Mouse (Mus musculus): ENCODE data around the gene Bcap29. TPM values are rescaled to one million over a fixed set of nuclear protein-coding genes. Genes with fewer than 3 reads are reported as not detected.

Bcap29 gene
- 40.7 and 43.0 TPM in 2 replicates for polyA plus RNA-seq (2014; fragmentation: Nextera tagmentation; extraction: Ambion mirVana)

DNA sequence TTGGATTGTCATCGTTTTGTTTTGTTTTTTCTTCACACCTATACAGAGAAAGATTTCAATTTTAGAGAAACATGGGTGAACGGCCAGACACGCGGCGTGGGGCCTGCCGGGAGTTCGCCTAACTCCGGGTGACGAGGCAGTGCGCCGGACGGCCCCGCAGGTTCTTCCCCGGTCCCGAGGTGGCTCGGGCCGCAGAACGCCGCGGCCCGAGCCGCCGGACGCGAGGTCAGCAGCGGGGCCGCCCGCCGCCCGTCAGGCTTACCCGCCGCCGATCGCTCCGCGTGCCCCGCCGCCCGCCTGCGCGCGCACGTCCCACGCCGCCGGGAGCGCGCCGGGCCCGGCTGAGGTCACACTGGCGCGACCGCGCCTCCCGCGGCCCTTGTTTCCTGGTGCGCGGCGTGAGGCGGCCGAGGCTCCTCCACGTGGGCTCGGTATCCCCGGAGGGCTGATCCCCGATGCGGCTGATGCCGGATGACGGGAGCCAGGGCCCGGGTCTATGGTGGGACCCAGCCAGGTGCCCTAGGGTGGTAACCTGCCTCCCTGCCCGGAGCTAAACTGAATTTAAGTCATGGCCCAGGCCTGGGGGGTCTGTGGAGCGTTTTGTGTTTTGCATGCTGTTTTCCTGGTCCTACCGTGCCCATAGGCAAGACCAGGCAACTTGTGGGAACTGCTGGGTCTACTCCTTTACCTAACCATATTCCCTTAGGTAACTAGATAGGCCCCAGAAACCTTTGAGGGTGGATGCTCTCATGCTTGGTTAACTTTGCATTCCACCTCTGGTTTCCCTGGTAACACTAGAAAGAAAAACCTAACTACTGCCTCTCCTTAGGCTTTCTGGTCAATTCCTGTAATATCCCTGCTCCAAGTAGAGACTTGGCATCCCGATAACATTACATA lies at the start of gene Bcap29:
Bcap29 (minus strand) TSS at position 316 of the 897 bp plus-strand sequence.
- H3K9ac ChIP-seq (ENCODE audit: low read length): peak within 1 kb of the TSS; percentile 84
- DNase-seq (ENCODE audit: low spot score) (peak; percentile 84), ATAC-seq (replicated peaks; ENCODE audit: low FRiP score, low TSS enrichment, low read depth) (peak; percentile 87)
- H3K9me3 ChIP-seq (ENCODE audit: control insufficient read depth, low read length): no peaks in the 10 kb centered on the region
- peak within 1 kb of the TSS; percentile 56 for H3K4me3 ChIP-seq (ENCODE audit: low read depth, low read length)
- 2% methylated on average over 73 of the region's 73 CpGs for WGBS
- H3K27me3 ChIP-seq (replicated peaks; ENCODE audit: control insufficient read depth, insufficient read depth, low read length): no peaks in the 10 kb centered on the region
- H3K27ac ChIP-seq (ENCODE audit: low read depth): peak within 1 kb of the TSS; percentile 57
- peak within 1 kb of the TSS; percentile 72 for H3K4me2 ChIP-seq (ENCODE audit: low read length)
- peaks cover 4% of the 10 kb centered on the region; the same call in 1 of the 2 replicates for H3K4me1 ChIP-seq (replicated peaks; ENCODE audit: control insufficient read depth, insufficient read depth, low read length)
- 0 out of 2 replicates have a peak, but pooled peaks cover 2% of the 10 kb centered on the region for H3K36me3 ChIP-seq (ENCODE audit: control insufficient read depth, insufficient read depth, low read length)

DNA sequence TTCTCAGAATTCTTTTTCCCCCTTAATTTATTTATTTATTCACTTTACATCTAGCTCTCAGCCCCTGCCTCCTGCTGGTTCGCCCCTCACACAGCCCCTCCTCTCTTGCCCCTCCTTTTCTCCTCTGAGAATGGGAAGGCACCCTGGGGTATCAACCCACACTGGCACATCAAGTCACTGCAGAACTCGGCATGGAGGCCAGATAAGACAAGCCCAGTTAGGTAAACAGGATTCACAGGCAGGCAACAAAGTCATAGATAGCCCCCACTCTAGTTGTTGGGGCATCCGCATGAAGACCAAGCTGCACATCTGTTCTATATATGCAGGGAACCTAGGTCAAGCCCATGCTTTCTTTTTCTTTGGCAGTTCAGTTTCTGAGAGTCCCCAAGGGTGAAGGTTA lies 32.7 kb upstream of the Bcap29 start:
- H3K9me3 ChIP-seq (ENCODE audit: control insufficient read depth, low read length): no peaks in the 10 kb centered on the region
- H3K36me3 ChIP-seq (ENCODE audit: control insufficient read depth, insufficient read depth, low read length): peaks cover 48% of the 10 kb centered on the region
- no peaks in the 10 kb centered on the region for H3K27me3 ChIP-seq (replicated peaks; ENCODE audit: control insufficient read depth, insufficient read depth, low read length)
- ATAC-seq (replicated peaks; ENCODE audit: low FRiP score, low TSS enrichment, low read depth) (no peak), DNase-seq (ENCODE audit: low spot score) (no peak)
- no peak overlapping the region for H3K9ac ChIP-seq (ENCODE audit: low read length)
- no peaks in the 10 kb centered on the region for H3K4me1 ChIP-seq (replicated peaks; ENCODE audit: control insufficient read depth, insufficient read depth, low read length)
- no peak overlapping the region for H3K27ac ChIP-seq (ENCODE audit: low read depth)
- no peak overlapping the region for H3K4me3 ChIP-seq (ENCODE audit: low read depth, low read length)
- 77% methylated on average over 3 of the region's 3 CpGs for WGBS
- H3K4me2 ChIP-seq (ENCODE audit: low read length): no peak overlapping the region

DNA sequence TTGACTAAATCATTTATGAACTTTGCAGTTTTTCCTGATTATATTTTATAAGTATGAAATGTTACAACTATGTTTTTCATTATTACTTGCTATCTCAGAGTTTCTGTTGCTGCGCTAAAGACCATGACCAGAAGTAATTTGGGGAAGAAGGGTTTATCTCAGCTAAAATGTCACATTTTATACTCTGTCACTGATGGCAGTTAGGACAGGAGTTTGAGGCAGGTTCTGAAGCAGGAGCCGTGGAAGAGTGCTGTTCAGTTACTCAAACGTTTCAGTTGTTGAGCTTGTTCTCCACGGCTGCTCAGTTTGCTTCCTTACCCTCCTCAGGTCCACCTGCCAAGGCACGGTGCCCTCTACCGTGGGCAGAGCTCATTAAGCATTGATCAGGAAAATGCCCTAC lies 31.5 kb upstream of the Bcap29 start:
- Histone ChIP-seq H3K27ac (ENCODE audit: low read depth) (no peak overlapping the region), H3K27me3 (replicated peaks; ENCODE audit: control insufficient read depth, insufficient read depth, low read length) (no peaks in the 10 kb centered on the region), H3K9me3 (ENCODE audit: control insufficient read depth, low read length) (no peaks in the 10 kb centered on the region), H3K9ac (ENCODE audit: low read length) (no peak overlapping the region), H3K4me2 (ENCODE audit: low read length) (no peak overlapping the region), H3K36me3 (ENCODE audit: control insufficient read depth, insufficient read depth, low read length) (peaks cover 50% of the 10 kb centered on the region), H3K4me1 (replicated peaks; ENCODE audit: control insufficient read depth, insufficient read depth, low read length) (no peaks in the 10 kb centered on the region), H3K4me3 (ENCODE audit: low read depth, low read length) (no peak overlapping the region)
- no peak for ATAC-seq (replicated peaks; ENCODE audit: low FRiP score, low TSS enrichment, low read depth)
- DNase-seq (ENCODE audit: low spot score): no peak
- 81% methylated on average over 6 of the region's 6 CpGs for WGBS

DNA sequence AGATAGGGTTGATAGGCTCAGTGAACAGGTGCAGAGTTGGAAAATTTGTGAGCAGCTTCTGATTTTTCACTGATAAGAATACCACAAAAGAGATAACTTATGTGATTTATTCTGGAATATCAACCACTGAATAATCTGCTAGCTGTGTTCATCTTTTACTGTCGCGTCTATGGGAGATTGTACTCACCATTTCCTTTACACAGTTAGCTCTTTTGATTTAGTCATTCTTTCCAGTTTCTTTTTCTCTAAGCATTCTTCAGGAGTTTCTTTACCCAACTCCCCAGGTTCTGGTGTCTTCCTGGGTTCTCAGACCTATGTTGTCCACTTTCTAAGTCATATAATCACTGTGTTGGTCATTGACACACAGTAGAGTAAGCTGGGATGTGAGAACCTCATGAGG lies 22.4 kb upstream of the Bcap29 start:
- H3K36me3 ChIP-seq (ENCODE audit: control insufficient read depth, insufficient read depth, low read length): 0 out of 2 replicates have a peak, but pooled peaks cover 3% of the 10 kb centered on the region
- H3K4me2 ChIP-seq (ENCODE audit: low read length): no peak overlapping the region
- no peak overlapping the region for H3K4me3 ChIP-seq (ENCODE audit: low read depth, low read length)
- no peaks in the 10 kb centered on the region for H3K9me3 ChIP-seq (ENCODE audit: control insufficient read depth, low read length)
- WGBS: 98% methylated on average over 2 of the region's 2 CpGs
- no peaks in the 10 kb centered on the region for H3K27me3 ChIP-seq (replicated peaks; ENCODE audit: control insufficient read depth, insufficient read depth, low read length)
- ATAC-seq (replicated peaks; ENCODE audit: low FRiP score, low TSS enrichment, low read depth): no peak
- H3K4me1 ChIP-seq (replicated peaks; ENCODE audit: control insufficient read depth, insufficient read depth, low read length): peaks cover 3% of the 10 kb centered on the region
- DNase-seq (ENCODE audit: low spot score): no peak
- no peak overlapping the region for H3K27ac ChIP-seq (ENCODE audit: low read depth)
- no peak overlapping the region for H3K9ac ChIP-seq (ENCODE audit: low read length)

DNA sequence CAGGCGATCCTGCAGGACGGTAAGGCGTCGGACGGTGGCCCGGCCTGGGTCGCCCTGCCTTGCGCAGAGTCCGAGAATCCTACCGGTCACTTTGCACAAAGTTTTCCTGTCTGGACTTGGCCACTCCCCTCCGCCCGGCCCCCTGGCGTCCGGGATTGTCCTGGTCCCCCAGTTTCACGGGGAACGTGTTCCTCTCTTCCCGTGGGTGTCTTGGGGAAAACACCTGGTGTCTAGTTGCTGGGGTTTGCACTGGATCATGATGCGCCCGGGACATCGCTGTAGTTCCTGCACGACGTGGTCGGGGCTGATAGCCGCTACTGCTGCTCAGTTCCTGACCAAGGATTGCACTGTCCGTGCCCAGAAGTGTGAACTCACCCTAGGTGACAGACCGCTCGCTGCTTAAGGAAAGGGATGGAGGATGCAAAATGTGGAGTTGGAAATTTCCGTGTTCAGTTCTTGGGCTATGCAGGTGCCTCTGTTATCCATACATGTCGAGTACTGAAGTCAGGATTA lies 20.6 kb upstream of the Bcap29 start:
- H3K4me3 ChIP-seq (ENCODE audit: low read depth, low read length): peak overlapping the region; percentile 90

DNA sequence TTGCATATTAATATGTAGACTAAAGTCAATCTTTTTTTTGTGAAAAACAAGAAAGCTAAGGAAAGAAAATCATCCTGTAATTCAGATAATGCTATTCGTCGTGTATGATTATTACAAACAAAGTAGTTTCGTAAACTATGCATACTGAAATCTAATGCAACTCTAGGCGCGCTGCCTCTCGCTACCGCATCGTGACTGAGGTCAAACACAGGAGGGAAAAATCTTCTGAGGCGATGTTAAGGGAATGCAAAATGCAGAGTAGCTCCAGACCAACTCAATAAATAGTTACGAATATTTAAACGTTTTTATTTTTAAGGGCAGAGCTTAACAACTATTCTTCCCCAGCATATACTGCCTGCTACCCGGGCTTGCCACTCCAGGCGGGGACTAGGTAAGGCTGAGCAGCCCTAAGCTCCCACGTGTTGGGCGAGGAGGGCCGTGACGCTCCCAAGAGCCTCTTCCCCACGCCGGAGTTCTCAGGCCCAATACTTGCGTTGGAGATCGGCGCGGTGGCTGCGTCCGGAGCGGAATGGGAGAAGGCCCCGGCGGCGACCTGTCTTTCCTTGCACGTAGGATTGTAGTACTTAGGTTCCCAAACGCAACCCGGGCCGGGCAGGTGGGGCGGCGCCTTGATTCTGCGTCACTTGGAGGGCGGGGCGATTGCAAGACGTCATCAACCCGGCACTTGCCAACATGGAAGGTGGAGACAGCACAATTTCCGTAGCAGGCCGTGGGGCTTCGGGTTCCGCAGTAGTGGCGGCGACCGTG lies 19.9 kb upstream of the Bcap29 start, which contains the start of the genes Dus4l and Cog5:
Dus4l (minus strand) TSS at position 630 of the 768 bp plus-strand sequence.
Cog5 (plus strand) TSS at position 673 of the 768 bp plus-strand sequence.
- no peaks in the 10 kb centered on the region for H3K27me3 ChIP-seq (replicated peaks; ENCODE audit: control insufficient read depth, insufficient read depth, low read length)
- no peaks in the 10 kb centered on the region for H3K9me3 ChIP-seq (ENCODE audit: control insufficient read depth, low read length)
- WGBS: under 1% methylated on average over 47 of the region's 47 CpGs
- H3K9ac ChIP-seq (ENCODE audit: low read length): peak within 1 kb of the TSS; percentile 86
- peak; percentile 97 for ATAC-seq (replicated peaks; ENCODE audit: low FRiP score, low TSS enrichment, low read depth)
- peak; percentile 100 for DNase-seq (ENCODE audit: low spot score)
- H3K36me3 ChIP-seq (ENCODE audit: control insufficient read depth, insufficient read depth, low read length): no peaks in the 10 kb centered on the region
- H3K27ac ChIP-seq (ENCODE audit: low read depth): peak within 1 kb of the TSS; percentile 88
- peak within 1 kb of the TSS; percentile 61 for H3K4me2 ChIP-seq (ENCODE audit: low read length)
- H3K4me3 ChIP-seq (ENCODE audit: low read depth, low read length): peak within 1 kb of the TSS; percentile 90
- peaks cover 3% of the 10 kb centered on the region for H3K4me1 ChIP-seq (replicated peaks; ENCODE audit: control insufficient read depth, insufficient read depth, low read length)

More for the DNA sequence above, 20.6 kb upstream of the Bcap29 start:
- H3K27ac ChIP-seq (ENCODE audit: low read depth): peak overlapping the region; percentile 88
- peaks cover 3% of the 10 kb centered on the region for H3K4me1 ChIP-seq (replicated peaks; ENCODE audit: control insufficient read depth, insufficient read depth, low read length)
- ATAC-seq (replicated peaks; ENCODE audit: low FRiP score, low TSS enrichment, low read depth) (peak; percentile 68), DNase-seq (ENCODE audit: low spot score) (no peak)
- peak overlapping the region; percentile 61 for H3K4me2 ChIP-seq (ENCODE audit: low read length)
- H3K36me3 ChIP-seq (ENCODE audit: control insufficient read depth, insufficient read depth, low read length): no peaks in the 10 kb centered on the region
- under 1% methylated on average over 29 of the region's 29 CpGs for WGBS
- no peaks in the 10 kb centered on the region for H3K9me3 ChIP-seq (ENCODE audit: control insufficient read depth, low read length)
- peak overlapping the region; percentile 86 for H3K9ac ChIP-seq (ENCODE audit: low read length)
- H3K27me3 ChIP-seq (replicated peaks; ENCODE audit: control insufficient read depth, insufficient read depth, low read length): no peaks in the 10 kb centered on the region

GRCm38 (mm10) chr12:31653611-31654010 lies 19.2 kb upstream of the Bcap29 start:
- WGBS: 78% methylated on average over 5 of the region's 5 CpGs
- Histone ChIP-seq H3K4me3 (ENCODE audit: low read depth, low read length) (peak overlapping the region; percentile 90), H3K27me3 (replicated peaks; ENCODE audit: control insufficient read depth, insufficient read depth, low read length) (no peaks in the 10 kb centered on the region), H3K36me3 (ENCODE audit: control insufficient read depth, insufficient read depth, low read length) (no peaks in the 10 kb centered on the region), H3K9ac (ENCODE audit: low read length) (no peak overlapping the region), H3K4me1 (replicated peaks; ENCODE audit: control insufficient read depth, insufficient read depth, low read length) (peaks cover 3% of the 10 kb centered on the region), H3K27ac (ENCODE audit: low read depth) (no peak overlapping the region), H3K9me3 (ENCODE audit: control insufficient read depth, low read length) (no peaks in the 10 kb centered on the region), H3K4me2 (ENCODE audit: low read length) (peak overlapping the region; percentile 61)
- ATAC-seq (replicated peaks; ENCODE audit: low FRiP score, low TSS enrichment, low read depth) (no peak), DNase-seq (ENCODE audit: low spot score) (no peak)

DNA sequence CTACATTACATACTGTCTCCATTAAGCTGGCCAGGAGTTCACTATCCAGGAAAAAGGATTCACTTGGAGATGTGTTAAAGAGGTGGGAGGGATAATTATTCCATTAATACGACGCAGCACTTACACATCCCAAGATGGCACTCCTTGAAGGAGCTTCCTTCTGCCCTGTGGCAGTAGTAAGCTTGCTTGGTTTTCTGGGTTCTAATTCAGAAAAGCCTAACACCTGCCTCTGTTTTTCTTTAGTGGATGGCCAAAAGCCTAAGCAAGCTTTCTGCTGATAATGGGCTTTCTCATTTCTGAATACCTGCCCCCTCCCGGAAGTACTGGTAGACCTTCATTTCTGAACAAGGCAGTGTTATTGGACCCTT lies 766 bp upstream of the Bcap29 start:
- WGBS: 93% methylated on average over 3 of the region's 3 CpGs
- H3K27me3 ChIP-seq (replicated peaks; ENCODE audit: control insufficient read depth, insufficient read depth, low read length): no peaks in the 10 kb centered on the region
- H3K9me3 ChIP-seq (ENCODE audit: control insufficient read depth, low read length): no peaks in the 10 kb centered on the region
- H3K4me2 ChIP-seq (ENCODE audit: low read length): peak overlapping the region; percentile 72; the same call in 1 of the 2 replicates
- DNase-seq (ENCODE audit: low spot score) (no peak), ATAC-seq (replicated peaks; ENCODE audit: low FRiP score, low TSS enrichment, low read depth) (no peak)
- peaks cover 4% of the 10 kb centered on the region; the same call in 1 of the 2 replicates for H3K4me1 ChIP-seq (replicated peaks; ENCODE audit: control insufficient read depth, insufficient read depth, low read length)
- no peaks in the 10 kb centered on the region for H3K36me3 ChIP-seq (ENCODE audit: control insufficient read depth, insufficient read depth, low read length)
- no peak overlapping the region for H3K9ac ChIP-seq (ENCODE audit: low read length)
- no peak overlapping the region for H3K27ac ChIP-seq (ENCODE audit: low read depth)
- H3K4me3 ChIP-seq (ENCODE audit: low read depth, low read length): no peak overlapping the region

Measured in intestine, embryonic 14.5 days (tissue).